Mouse (Mus musculus) intestine, postnatal 0 days (tissue): Measurements from ENCODE around the gene Mboat2. TPM values are rescaled to one million over a fixed set of nuclear protein-coding genes. Genes with fewer than 3 reads are reported as not detected.

Source experiments
- ATAC-seq: fragments of 200-750 bp; cut with Nextera tagmentation; 2 replicates; pipeline ENCODE4 v1.8.0; 2017; ENCODE audit warnings: mild to moderate bottlenecking, moderate TSS enrichment, moderate library complexity
- H3K27ac ChIP-seq: fragments of 300-500 bp; sonication (generic); 2 replicates; pipeline ENCODE4 v1.5.1; 2014; ENCODE audit warnings: mild to moderate bottlenecking, low read depth, low read length, moderate library complexity
- H3K27me3 ChIP-seq: fragments of 300-500 bp; sonication (generic); replicated peaks from 2 replicates; pipeline ENCODE4 v1.6.1; 2014; ENCODE audit warnings: low read length, mixed read lengths; ENCODE audit not compliant: control insufficient read depth, insufficient read depth
- H3K36me3 ChIP-seq: fragments of 300-500 bp; sonication (generic); 2 replicates; pipeline ENCODE4 v1.6.1; 2014; ENCODE audit warnings: mild to moderate bottlenecking, moderate library complexity; ENCODE audit not compliant: control insufficient read depth, insufficient read depth
- H3K4me1 ChIP-seq: fragments of 300-500 bp; sonication (generic); replicated peaks from 2 replicates; pipeline ENCODE4 v1.6.1; 2014; ENCODE audit warnings: antibody characterized with exemption, low read length, mixed read lengths; ENCODE audit not compliant: control insufficient read depth, insufficient read depth
- H3K4me2 ChIP-seq: fragments of 300-500 bp; sonication (generic); replicated peaks from 2 replicates; pipeline ENCODE4 v1.6.1; 2014; ENCODE audit warnings: low read depth, mild to moderate bottlenecking, moderate library complexity
- H3K4me3 ChIP-seq: fragments of 300-500 bp; sonication (generic); 2 replicates; pipeline ENCODE4 v1.5.1; 2014; ENCODE audit warnings: low read depth, low read length
- H3K9ac ChIP-seq: fragments of 300-500 bp; sonication (generic); 2 replicates; pipeline ENCODE4 v1.6.1; 2014; ENCODE audit warnings: mild to moderate bottlenecking, low read depth, low read length
- H3K9me3 ChIP-seq: fragments of 300-500 bp; sonication (generic); 2 replicates; pipeline ENCODE4 v1.6.1; 2016; ENCODE audit warnings: mixed run types; ENCODE audit not compliant: control insufficient read depth
- CTCF ChIP-seq: sonication (generic); IDR thresholded peaks from 2 replicates; pipeline ENCODE4 v1.5.1; 2016; ENCODE audit warnings: low read depth, mild to moderate bottlenecking, control low read depth, antibody characterized with exemption, moderate library complexity
- WGBS: fragments of 180-500 bp; shearing (Covaris S2); extraction: QIAGEN DNeasy Blood & Tissue Kit; methylation state at CpG from one replicate; pipeline ENCODE4 v1.1.7; 2014; 5-methylcytosine and 5-hydroxymethylcytosine counted together
- polyA plus RNA-seq: library from polyadenylated mRNA; unstranded; fragments of >200 nt; fragmentation: Nextera tagmentation; extraction: Ambion mirVana; gene quantifications from 2 replicates; pipeline ENCODE4 v1.2.1, GENCODE M21; 2015

Gene Mboat2
- polyA plus RNA-seq, 1 experiment from 2014 or later: 8.1 TPM

DNA sequence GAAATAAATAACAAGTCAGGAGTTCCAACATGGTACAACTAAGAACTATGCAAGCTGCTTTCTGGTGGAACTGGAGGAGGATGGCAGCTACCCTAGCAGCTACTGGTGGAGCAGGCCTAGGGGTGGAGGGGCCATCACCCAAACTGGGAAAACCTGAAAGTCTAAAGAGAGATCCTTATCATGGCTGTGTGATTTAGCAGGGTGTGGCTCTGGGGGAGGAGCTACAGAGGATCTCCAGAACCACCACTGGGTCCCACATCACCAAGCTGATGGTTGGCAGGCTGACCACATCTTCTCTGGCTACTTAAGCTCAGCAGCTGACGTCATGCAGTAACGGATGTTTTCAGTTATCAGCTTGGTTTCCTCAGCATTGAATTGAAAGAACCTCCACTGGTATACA lies 7.8 kb upstream of the Mboat2 start:
- Histone ChIP-seq H3K9me3 (no peaks in the 10 kb centered on the region), H3K4me3 (no peak overlapping the region), H3K4me2 (no peak overlapping the region), H3K9ac (no peak overlapping the region), H3K4me1 (no peaks in the 10 kb centered on the region), H3K27ac (no peak overlapping the region), H3K27me3 (no peaks in the 10 kb centered on the region), H3K36me3 (no peaks in the 10 kb centered on the region)
- no peak for ATAC-seq
- TF ChIP-seq CTCF: no peak
- WGBS: 66% methylated on average over 2 of the region's 2 CpGs

DNA sequence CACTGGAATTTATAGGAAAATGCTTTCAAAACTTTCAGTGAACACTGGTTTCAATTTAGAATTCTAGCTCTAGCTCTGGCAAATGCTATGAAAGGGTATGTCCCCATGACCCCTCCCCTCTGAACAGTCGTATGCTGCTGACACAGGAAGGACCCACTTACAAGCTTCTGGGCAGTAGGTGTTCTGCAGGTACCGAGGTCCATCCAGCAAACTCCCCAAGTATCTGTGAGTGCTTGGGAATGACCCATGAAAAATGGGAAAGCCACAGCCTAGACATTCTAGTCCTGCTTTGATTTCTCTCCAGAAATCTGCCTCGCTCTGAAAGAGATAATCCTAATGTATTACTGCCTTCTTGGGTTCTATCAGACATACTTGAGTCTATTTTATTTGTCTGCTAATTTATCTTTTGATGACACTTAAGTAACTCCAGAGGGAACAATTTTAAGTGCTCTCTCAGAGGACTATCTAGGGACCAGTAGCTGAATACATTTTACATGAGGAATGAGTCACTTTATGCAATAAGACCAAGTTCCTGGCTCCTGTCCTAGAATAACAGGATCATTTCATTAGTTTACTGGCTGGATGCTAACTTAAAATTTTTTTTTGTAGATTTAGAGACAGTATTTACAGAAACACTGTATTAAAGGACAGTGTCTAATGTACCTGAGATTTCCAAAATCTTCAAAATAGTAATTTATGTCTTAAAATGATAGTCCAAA lies 6.9 kb upstream of the Mboat2 start:
- H3K4me1 ChIP-seq: no peaks in the 10 kb centered on the region
- no peak overlapping the region for H3K4me3 ChIP-seq
- TF ChIP-seq CTCF: no peak
- H3K4me2 ChIP-seq: no peak overlapping the region
- H3K9ac ChIP-seq: no peak overlapping the region
- H3K27me3 ChIP-seq: no peaks in the 10 kb centered on the region
- no peaks in the 10 kb centered on the region for H3K9me3 ChIP-seq
- no peaks in the 10 kb centered on the region for H3K36me3 ChIP-seq
- no peak for ATAC-seq
- no peak overlapping the region for H3K27ac ChIP-seq
- WGBS: 67% methylated on average over 3 of the region's 3 CpGs

DNA sequence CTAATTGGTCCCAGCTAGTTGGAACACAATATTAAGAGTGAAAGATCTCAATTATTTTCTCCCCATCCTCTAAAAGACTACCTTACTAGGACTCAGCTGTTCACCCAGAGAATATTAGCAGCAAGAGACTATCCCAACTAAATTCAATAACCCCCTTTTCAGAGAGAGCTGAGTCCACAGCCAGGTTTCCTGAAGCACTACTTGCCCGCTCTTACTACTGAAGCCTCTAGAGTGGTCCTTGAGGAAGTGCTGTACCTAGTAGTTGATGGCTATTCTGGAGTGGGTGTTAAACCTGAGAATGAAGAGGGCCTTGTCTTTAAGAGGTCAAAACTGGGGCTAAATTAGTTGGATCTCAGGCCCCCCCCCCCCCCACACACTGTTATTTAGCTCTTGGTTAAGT lies 593 bp upstream of the Mboat2 start:
- WGBS: 65% methylated on average over 1 of the region's 1 CpGs
- no peak for TF ChIP-seq CTCF
- H3K36me3 ChIP-seq: no peaks in the 10 kb centered on the region
- no peaks in the 10 kb centered on the region for H3K4me1 ChIP-seq
- H3K4me3 ChIP-seq: no peak overlapping the region
- peak overlapping the region; percentile 99; the same call in 1 of the 2 replicates for H3K4me2 ChIP-seq
- H3K27me3 ChIP-seq: no peaks in the 10 kb centered on the region
- no peaks in the 10 kb centered on the region for H3K9me3 ChIP-seq
- ATAC-seq: no peak
- H3K9ac ChIP-seq: no peak overlapping the region
- no peak overlapping the region for H3K27ac ChIP-seq

DNA sequence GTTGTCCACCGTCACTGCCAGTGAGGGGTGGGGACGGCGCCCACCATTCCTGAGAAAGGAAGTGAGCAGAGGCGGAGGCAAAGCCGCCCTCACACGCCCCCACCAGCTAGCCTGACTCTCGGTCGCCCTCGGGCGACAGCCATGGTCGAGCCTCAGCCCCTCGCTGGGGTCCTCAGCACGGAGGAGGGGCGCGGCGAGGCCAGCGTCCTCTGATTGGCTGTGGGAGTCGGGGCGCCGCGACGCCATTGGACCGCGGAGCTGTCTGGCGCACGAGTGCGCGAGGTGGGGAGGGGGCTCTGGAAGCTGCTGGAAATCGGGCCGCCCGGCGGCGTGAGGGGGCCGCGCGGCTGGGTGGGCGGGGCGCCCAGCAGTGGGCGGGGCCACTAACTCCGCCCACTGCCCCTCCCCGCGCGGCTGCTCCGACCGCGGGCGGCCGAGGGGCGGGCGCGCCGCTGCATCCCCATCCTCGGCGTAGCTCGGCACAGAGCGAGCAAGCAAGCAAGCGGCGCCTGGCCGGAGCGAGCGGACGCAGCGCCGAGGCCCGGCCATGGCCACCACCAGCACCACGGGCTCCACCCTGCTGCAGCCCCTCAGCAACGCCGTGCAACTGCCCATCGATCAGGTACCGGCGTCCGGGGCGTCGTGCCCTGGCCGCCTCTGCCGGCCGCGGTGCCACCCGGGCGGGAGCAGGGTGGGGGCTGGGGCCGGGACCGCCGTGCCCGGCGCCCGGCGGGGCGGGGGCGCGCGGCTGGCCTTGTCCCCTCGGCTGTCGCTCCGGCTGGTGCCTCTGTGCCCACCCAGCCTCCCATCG lies 679 bp downstream of the Mboat2 start:
- H3K36me3 ChIP-seq: no peaks in the 10 kb centered on the region
- TF ChIP-seq CTCF: peak; percentile 60
- no peaks in the 10 kb centered on the region for H3K27me3 ChIP-seq
- peak overlapping the region; percentile 67 for H3K9ac ChIP-seq
- under 1% methylated on average over 93 of the region's 95 CpGs for WGBS
- no peaks in the 10 kb centered on the region for H3K9me3 ChIP-seq
- peak overlapping the region; percentile 68 for H3K27ac ChIP-seq
- peak overlapping the region; percentile 74 for H3K4me3 ChIP-seq
- peak; percentile 90 for ATAC-seq
- peak overlapping the region; percentile 99 for H3K4me2 ChIP-seq
- no peaks in the 10 kb centered on the region for H3K4me1 ChIP-seq

DNA sequence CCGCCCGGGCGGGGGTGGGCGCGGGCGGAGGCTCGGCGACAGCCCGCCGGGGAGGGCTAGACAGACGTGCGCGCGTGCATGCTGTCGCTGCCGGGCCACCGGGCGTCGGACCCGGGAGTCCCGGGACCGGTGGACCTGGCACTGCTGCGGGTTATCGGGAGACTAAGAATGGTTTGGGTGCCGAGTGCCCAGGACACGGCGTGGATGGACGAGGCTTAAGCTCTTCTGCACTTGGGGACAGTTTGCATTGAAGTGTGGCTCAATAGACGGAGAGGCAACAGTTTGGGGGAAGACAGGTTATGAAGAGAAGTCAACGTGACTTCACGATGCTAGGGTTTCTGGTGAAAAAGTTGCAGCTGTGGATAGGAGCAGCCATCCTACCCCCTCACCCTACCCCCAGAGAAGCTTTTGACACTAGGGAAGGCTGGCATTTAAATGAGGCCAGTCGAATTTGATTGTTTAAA lies 1.3 kb downstream of the Mboat2 start:
- TF ChIP-seq CTCF: no peak
- Histone ChIP-seq H3K4me3 (peak overlapping the region; percentile 74), H3K4me2 (peak overlapping the region; percentile 99), H3K9me3 (no peaks in the 10 kb centered on the region), H3K27ac (peak overlapping the region; percentile 68), H3K27me3 (no peaks in the 10 kb centered on the region), H3K9ac (peak overlapping the region; percentile 67), H3K4me1 (no peaks in the 10 kb centered on the region), H3K36me3 (no peaks in the 10 kb centered on the region)
- WGBS: under 1% methylated on average over 32 of the region's 32 CpGs
- no peak for ATAC-seq

DNA sequence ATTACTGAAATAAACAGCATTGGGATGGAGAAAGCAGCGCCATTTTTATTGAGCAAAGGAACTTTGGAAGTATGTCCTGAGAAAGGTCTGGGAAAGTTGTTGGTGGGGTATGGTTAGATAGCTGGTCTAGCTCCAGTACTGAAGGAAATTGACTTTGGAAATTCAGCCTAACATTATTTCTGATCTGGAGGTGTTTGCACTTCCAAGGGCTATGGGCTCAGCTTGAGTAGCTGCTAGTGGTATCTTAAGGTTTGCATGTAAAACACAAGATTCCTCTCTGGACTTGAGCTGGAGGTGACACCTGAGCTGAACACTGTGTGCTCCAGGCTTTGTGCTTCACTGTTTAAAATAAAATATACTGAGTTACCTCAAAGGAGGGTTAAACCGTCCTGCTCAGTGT lies 1.8 kb downstream of the Mboat2 start:
- WGBS: 36% methylated on average over 2 of the region's 2 CpGs
- no peak overlapping the region for H3K27ac ChIP-seq

More for the DNA sequence above, 1.8 kb downstream of the Mboat2 start:
- no peak for ATAC-seq
- TF ChIP-seq CTCF: no peak
- Histone ChIP-seq H3K27me3 (no peaks in the 10 kb centered on the region), H3K9me3 (no peaks in the 10 kb centered on the region), H3K9ac (0 out of 2 replicates have a peak overlapping the region, but pooled peaks have one; percentile 67), H3K4me2 (peak overlapping the region; percentile 99), H3K4me1 (no peaks in the 10 kb centered on the region), H3K4me3 (peak overlapping the region; percentile 74), H3K36me3 (no peaks in the 10 kb centered on the region)
